Mouse (Mus musculus): ENCODE measurements around the gene BC028528.

DNA sequence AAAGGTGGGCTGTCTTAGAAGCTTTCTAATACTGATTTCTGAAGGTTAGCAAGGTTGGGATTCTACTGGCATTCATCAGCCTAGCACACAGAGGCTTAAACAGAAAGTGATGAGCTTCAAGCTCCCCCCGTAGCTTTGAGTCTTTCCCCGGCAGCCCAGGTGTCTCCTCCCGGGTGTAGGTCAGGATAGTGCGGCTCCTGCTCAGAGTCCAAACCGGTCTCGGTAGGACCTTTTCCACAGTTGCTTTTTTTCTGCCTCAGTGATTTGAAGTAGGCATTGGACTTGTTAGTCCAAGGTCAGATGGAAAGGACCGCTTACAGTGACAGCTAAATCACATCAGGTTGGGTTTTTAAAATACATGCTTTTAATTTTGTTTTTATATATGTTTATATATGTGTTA, 40.8 kb upstream of the BC028528 start:
- TF ChIP-seq CTCF (IDR thresholded peaks at IDR 0.05; ENCODE audit: control insufficient read depth, insufficient read depth, low read length) (no peak), POLR2A (IDR thresholded peaks at IDR 0.05; ENCODE audit: borderline replicate concordance, control insufficient read depth, low read depth, low read length) (no peak)

All from bone marrow, adult 2 months (tissue).